Mouse (Mus musculus): ENCODE measurements around the gene Rab26. TPM values are rescaled to one million over a fixed set of nuclear protein-coding genes. Genes with fewer than 3 reads are reported as not detected.

Rab26 gene
- polyA plus RNA-seq, 1 experiment from 2014 or later: 3.7 TPM

- Histone ChIP-seq H3K27ac (no peak overlapping the region), H3K4me2 (no peak overlapping the region), H3K36me3 (ENCODE audit: poor library complexity, severe bottlenecking) (peaks cover 12% of the 10 kb centered on the region), H3K9ac (no peak overlapping the region), H3K4me3 (no peak overlapping the region), H3K27me3 (no peaks in the 10 kb centered on the region), H3K9me3 (replicated peaks) (no peaks in the 10 kb centered on the region), H3K4me1 (peaks cover 22% of the 10 kb centered on the region)
- no peak for ATAC-seq
- 91% methylated on average over 5 of the region's 5 CpGs for WGBS
Observed at GRCm38 (mm10) chr17:24560301-24561028, 26.5 kb upstream of the Rab26 start.

- H3K36me3 ChIP-seq (ENCODE audit: poor library complexity, severe bottlenecking): 0 out of 2 replicates have a peak, but pooled peaks cover 5% of the 10 kb centered on the region
- H3K4me2 ChIP-seq: peak overlapping the region; percentile 33
- ATAC-seq: peak; percentile 57
- no peaks in the 10 kb centered on the region for H3K27me3 ChIP-seq
- peak overlapping the region; percentile 87 for H3K27ac ChIP-seq
- WGBS: 40% methylated on average over 3 of the region's 3 CpGs
- H3K4me3 ChIP-seq: no peak overlapping the region
- no peaks in the 10 kb centered on the region for H3K9me3 ChIP-seq (replicated peaks)
- peak overlapping the region; percentile 37 for H3K9ac ChIP-seq
- peaks cover 22% of the 10 kb centered on the region for H3K4me1 ChIP-seq
Observed at GRCm38 (mm10) chr17:24559146-24559545, 25.1 kb upstream of the Rab26 start.

GRCm38 (mm10) chr17:24558600-24559099, 24.6 kb upstream of the Rab26 start:
- Histone ChIP-seq H3K27me3 (no peaks in the 10 kb centered on the region), H3K4me1 (peaks cover 22% of the 10 kb centered on the region), H3K4me3 (no peak overlapping the region), H3K27ac (peak overlapping the region; percentile 87), H3K4me2 (peak overlapping the region; percentile 33), H3K36me3 (ENCODE audit: poor library complexity, severe bottlenecking) (0 out of 2 replicates have a peak, but pooled peaks cover 5% of the 10 kb centered on the region), H3K9ac (peak overlapping the region; percentile 37), H3K9me3 (replicated peaks) (no peaks in the 10 kb centered on the region)
- 18% methylated on average over 4 of the region's 4 CpGs for WGBS
- peak; percentile 62 for ATAC-seq

GRCm38 (mm10) chr17:24557091-24557490, 23.1 kb upstream of the Rab26 start:
- Histone ChIP-seq H3K27me3 (no peaks in the 10 kb centered on the region), H3K4me2 (no peak overlapping the region), H3K9me3 (replicated peaks) (no peaks in the 10 kb centered on the region), H3K36me3 (ENCODE audit: poor library complexity, severe bottlenecking) (0 out of 2 replicates have a peak, but pooled peaks cover 5% of the 10 kb centered on the region), H3K27ac (no peak overlapping the region), H3K4me1 (peaks cover 25% of the 10 kb centered on the region), H3K9ac (no peak overlapping the region), H3K4me3 (no peak overlapping the region)
- no peak for ATAC-seq
- 88% methylated on average over 7 of the region's 7 CpGs for WGBS

- Histone ChIP-seq H3K4me2 (peak overlapping the region; percentile 74), H3K27ac (peak overlapping the region; percentile 95; the same call in 1 of the 2 replicates), H3K9me3 (replicated peaks) (no peaks in the 10 kb centered on the region), H3K27me3 (peaks cover 18% of the 10 kb centered on the region), H3K36me3 (ENCODE audit: poor library complexity, severe bottlenecking) (no peaks in the 10 kb centered on the region), H3K4me3 (peak overlapping the region; percentile 83), H3K9ac (peak overlapping the region; percentile 94), H3K4me1 (peaks cover 28% of the 10 kb centered on the region)
- no peak for ATAC-seq
- WGBS: 48% methylated on average over 3 of the region's 3 CpGs
Observed at GRCm38 (mm10) chr17:24551050-24551444, 17.0 kb upstream of the Rab26 start.

- H3K9ac ChIP-seq: peak overlapping the region; percentile 94
- ATAC-seq: peak; percentile 85
Observed at GRCm38 (mm10) chr17:24550416-24551049, 16.5 kb upstream of the Rab26 start.

GRCm38 (mm10) chr17:24549618-24550415, 15.8 kb upstream of the Rab26 start, which contains the start of gene Pkd1:
Gene Pkd1 (plus strand): TSS chr17:24549834.
- peak within 1 kb of the TSS; percentile 94 for H3K9ac ChIP-seq
- H3K4me2 ChIP-seq: peak within 1 kb of the TSS; percentile 74
- peak; percentile 96 for ATAC-seq
- no peaks in the 10 kb centered on the region for H3K9me3 ChIP-seq (replicated peaks)
- under 1% methylated on average over 71 of the region's 72 CpGs for WGBS
- H3K4me1 ChIP-seq: peaks cover 29% of the 10 kb centered on the region
- H3K36me3 ChIP-seq (ENCODE audit: poor library complexity, severe bottlenecking): no peaks in the 10 kb centered on the region
- peak within 1 kb of the TSS; percentile 83 for H3K4me3 ChIP-seq
- peak within 1 kb of the TSS; percentile 95 for H3K27ac ChIP-seq
- peaks cover 18% of the 10 kb centered on the region for H3K27me3 ChIP-seq

More at GRCm38 (mm10) chr17:24550416-24551049, 16.5 kb upstream of the Rab26 start:
- H3K9me3 ChIP-seq (replicated peaks): no peaks in the 10 kb centered on the region
- H3K27ac ChIP-seq: peak overlapping the region; percentile 95
- H3K4me1 ChIP-seq: peaks cover 28% of the 10 kb centered on the region
- no peaks in the 10 kb centered on the region for H3K36me3 ChIP-seq (ENCODE audit: poor library complexity, severe bottlenecking)
- whole genome bisulfite sequencing: under 1% methylated on average over 44 of the region's 44 CpGs
- peak overlapping the region; percentile 83 for H3K4me3 ChIP-seq
- H3K4me2 ChIP-seq: peak overlapping the region; percentile 74
- peaks cover 18% of the 10 kb centered on the region for H3K27me3 ChIP-seq

GRCm38 (mm10) chr17:24548921-24549617, 15.1 kb upstream of the Rab26 start:
- H3K27ac ChIP-seq: no peak overlapping the region

GRCm38 (mm10) chr17:24548435-24548834, 14.4 kb upstream of the Rab26 start:
- WGBS: 28% methylated on average over 9 of the region's 9 CpGs
- ATAC-seq: no peak
- H3K9ac ChIP-seq: no peak overlapping the region

More at GRCm38 (mm10) chr17:24548921-24549617, 15.1 kb upstream of the Rab26 start:
- Histone ChIP-seq H3K9me3 (replicated peaks) (no peaks in the 10 kb centered on the region), H3K27me3 (peaks cover 21% of the 10 kb centered on the region), H3K4me2 (peak overlapping the region; percentile 74), H3K9ac (peak overlapping the region; percentile 38; the same call in 1 of the 2 replicates), H3K36me3 (ENCODE audit: poor library complexity, severe bottlenecking) (no peaks in the 10 kb centered on the region), H3K4me3 (peak overlapping the region; percentile 83), H3K4me1 (peaks cover 32% of the 10 kb centered on the region)
- no peak; the same call in 1 of the 2 replicates for ATAC-seq
- WGBS: 6% methylated on average over 23 of the region's 23 CpGs

GRCm38 (mm10) chr17:24546234-24546633, 12.2 kb upstream of the Rab26 start:
- ATAC-seq: no peak
- Histone ChIP-seq H3K4me3 (no peak overlapping the region), H3K9me3 (replicated peaks) (no peaks in the 10 kb centered on the region), H3K36me3 (ENCODE audit: poor library complexity, severe bottlenecking) (no peaks in the 10 kb centered on the region), H3K4me1 (peaks cover 20% of the 10 kb centered on the region), H3K4me2 (no peak overlapping the region), H3K27ac (no peak overlapping the region), H3K27me3 (peaks cover 21% of the 10 kb centered on the region), H3K9ac (no peak overlapping the region)
- WGBS: 83% methylated on average over 3 of the region's 3 CpGs

More at GRCm38 (mm10) chr17:24548435-24548834, 14.4 kb upstream of the Rab26 start:
- H3K4me3 ChIP-seq: no peak overlapping the region
- H3K4me2 ChIP-seq: peak overlapping the region; percentile 74
- H3K4me1 ChIP-seq: peaks cover 32% of the 10 kb centered on the region
- H3K36me3 ChIP-seq (ENCODE audit: poor library complexity, severe bottlenecking): no peaks in the 10 kb centered on the region
- no peaks in the 10 kb centered on the region for H3K9me3 ChIP-seq (replicated peaks)
- no peak overlapping the region for H3K27ac ChIP-seq
- H3K27me3 ChIP-seq: peaks cover 21% of the 10 kb centered on the region

- 86% methylated on average over 2 of the region's 2 CpGs for WGBS
- no peaks in the 10 kb centered on the region for H3K9me3 ChIP-seq (replicated peaks)
- ATAC-seq: no peak
- H3K4me3 ChIP-seq: no peak overlapping the region
- H3K4me1 ChIP-seq: peaks cover 14% of the 10 kb centered on the region
- no peak overlapping the region for H3K4me2 ChIP-seq
- H3K36me3 ChIP-seq (ENCODE audit: poor library complexity, severe bottlenecking): no peaks in the 10 kb centered on the region
- H3K27me3 ChIP-seq: peaks cover 21% of the 10 kb centered on the region
- no peak overlapping the region for H3K27ac ChIP-seq
- no peak overlapping the region for H3K9ac ChIP-seq
Observed at GRCm38 (mm10) chr17:24545247-24545646, 11.2 kb upstream of the Rab26 start.

Data from forebrain, embryonic 13.5 days (tissue).